ENCODE assay signal across 8 mouse cellular contexts in genomic region chr13:76098493-76099303, GRCm38 (mm10). TPM values are rescaled to one million over a fixed set of nuclear protein-coding genes. Genes with fewer than 3 reads are reported as not detected.
DNase-seq lines count a peak whose midpoint lies in the region; ATAC-seq and TF ChIP-seq lines count a peak whose summit lies in the region.

Gene Arsk (minus strand): TSS chr13:76098660.
Gene Ttc37 (plus strand): TSS chr13:76098734.

- peak within 1 kb of the TSS; percentile 75 for H3K4me3 ChIP-seq in heart, embryonic 12.5 days
- peak within 1 kb of the TSS; percentile 50 for H3K4me3 ChIP-seq in kidney, postnatal 0 days (replicated peaks; ENCODE audit: low read depth, low read length)
- H3K4me3 ChIP-seq in liver, embryonic 11.5 days (ENCODE audit: low read depth, low read length): peak within 1 kb of the TSS; percentile 75
- peak within 1 kb of the TSS; percentile 48 for H3K4me3 ChIP-seq in stomach, embryonic 14.5 days (ENCODE audit: low read depth, low read length)

- peak within 1 kb of the TSS; percentile 77 for H3K27ac ChIP-seq in heart, embryonic 12.5 days (ENCODE audit: poor library complexity, severe bottlenecking)
- peak within 1 kb of the TSS; percentile 86 for H3K27ac ChIP-seq in kidney, postnatal 0 days
- H3K27ac ChIP-seq in liver, embryonic 11.5 days (ENCODE audit: low read depth, low read length): peak within 1 kb of the TSS; percentile 71
- peak within 1 kb of the TSS; percentile 55; the same call in 1 of the 2 replicates for H3K27ac ChIP-seq in stomach, embryonic 14.5 days (ENCODE audit: low read length)

- TF ChIP-seq CTCF in kidney, postnatal 0 days (IDR thresholded peaks at IDR 0.05; ENCODE audit: low read depth): no peak

- peak within 1 kb of the TSS; percentile 79 for H3K4me2 ChIP-seq in heart, embryonic 12.5 days
- H3K4me2 ChIP-seq in kidney, postnatal 0 days (ENCODE audit: low read length): peak within 1 kb of the TSS; percentile 76
- H3K4me2 ChIP-seq in liver, embryonic 11.5 days: peak within 1 kb of the TSS; percentile 73
- peak within 1 kb of the TSS; percentile 49 for H3K4me2 ChIP-seq in stomach, embryonic 14.5 days (replicated peaks; ENCODE audit: low read depth, low read length)

- peak; percentile 94 for ATAC-seq in erythroid progenitor cell, adult 5-6 weeks (replicated peaks; ENCODE audit: low FRiP score, poor library complexity, severe bottlenecking)
- ATAC-seq in heart, embryonic 12.5 days (ENCODE audit: insufficient number of reproducible peaks, low FRiP score): peak; percentile 96
- peak; percentile 95 for ATAC-seq in kidney, postnatal 0 days (replicated peaks; ENCODE audit: low FRiP score, low read depth)
- peak; percentile 96 for ATAC-seq in liver, embryonic 11.5 days (replicated peaks; ENCODE audit: low FRiP score)
- ATAC-seq in stomach, embryonic 14.5 days (ENCODE audit: insufficient number of reproducible peaks, insufficient read depth, low FRiP score, low read depth): peak; percentile 95

- no peaks in the 10 kb centered on the region for H3K9me3 ChIP-seq in heart, embryonic 12.5 days (replicated peaks)
- H3K9me3 ChIP-seq in kidney, postnatal 0 days (replicated peaks; ENCODE audit: low read length): no peaks in the 10 kb centered on the region
- no peaks in the 10 kb centered on the region for H3K9me3 ChIP-seq in liver, embryonic 11.5 days (ENCODE audit: control insufficient read depth, low read length)
- H3K9me3 ChIP-seq in stomach, embryonic 14.5 days (ENCODE audit: control insufficient read depth, low read depth, low read length): no peaks in the 10 kb centered on the region

- H3K27me3 ChIP-seq in heart, embryonic 12.5 days (replicated peaks): no peaks in the 10 kb centered on the region
- no peaks in the 10 kb centered on the region for H3K27me3 ChIP-seq in kidney, postnatal 0 days (ENCODE audit: insufficient read depth, low read length)
- H3K27me3 ChIP-seq in liver, embryonic 11.5 days (replicated peaks; ENCODE audit: control insufficient read depth, insufficient read depth, low read length): no peaks in the 10 kb centered on the region
- no peaks in the 10 kb centered on the region for H3K27me3 ChIP-seq in stomach, embryonic 14.5 days (ENCODE audit: control insufficient read depth, insufficient read depth, low read length)

- peak; percentile 96 for DNase-seq in CD4-positive helper T cell, adult 2 months (ENCODE audit: low read depth, low spot score)
- peak; percentile 93 for DNase-seq in brain, embryonic 18.5 days (ENCODE audit: low read depth, low spot score)
- DNase-seq in kidney, postnatal 0 days (ENCODE audit: low spot score): peak; percentile 99
- peak; percentile 88 for DNase-seq in liver, embryonic 11.5 days (ENCODE audit: low spot score)
- peak; percentile 97 for DNase-seq in naive thymus-derived CD4-positive, alpha-beta T cell, adult 2 months (ENCODE audit: low read depth)

- H3K4me1 ChIP-seq in heart, embryonic 12.5 days (replicated peaks): peaks cover 3% of the 10 kb centered on the region; the same call in 1 of the 2 replicates
- no peaks in the 10 kb centered on the region for H3K4me1 ChIP-seq in kidney, postnatal 0 days (replicated peaks; ENCODE audit: insufficient read depth, low read length)
- H3K4me1 ChIP-seq in liver, embryonic 11.5 days (replicated peaks; ENCODE audit: control insufficient read depth, insufficient read depth, low read length): no peaks in the 10 kb centered on the region; the same call in 1 of the 2 replicates
- H3K4me1 ChIP-seq in stomach, embryonic 14.5 days (ENCODE audit: control insufficient read depth, insufficient read depth, low read length): 0 out of 2 replicates have a peak, but pooled peaks cover 3% of the 10 kb centered on the region

- under 1% methylated on average over 34 of the region's 34 CpGs for WGBS in heart, embryonic 12.5 days
- under 1% methylated on average over 34 of the region's 34 CpGs for WGBS in kidney, postnatal 0 days
- under 1% methylated on average over 34 of the region's 34 CpGs for WGBS in liver, embryonic 11.5 days
- WGBS in stomach, embryonic 14.5 days: under 1% methylated on average over 34 of the region's 34 CpGs

- peaks cover 7% of the 10 kb centered on the region; the same call in 1 of the 2 replicates for H3K36me3 ChIP-seq in heart, embryonic 12.5 days
- peaks cover 3% of the 10 kb centered on the region; the same call in 1 of the 2 replicates for H3K36me3 ChIP-seq in kidney, postnatal 0 days (ENCODE audit: insufficient read depth, low read length)
- H3K36me3 ChIP-seq in liver, embryonic 11.5 days (ENCODE audit: control insufficient read depth, insufficient read depth, low read length): no peaks in the 10 kb centered on the region
- H3K36me3 ChIP-seq in stomach, embryonic 14.5 days (ENCODE audit: control insufficient read depth, insufficient read depth, low read length): no peaks in the 10 kb centered on the region

- peak within 1 kb of the TSS; percentile 79 for H3K9ac ChIP-seq in heart, embryonic 12.5 days
- H3K9ac ChIP-seq in kidney, postnatal 0 days (ENCODE audit: low read depth, low read length): peak within 1 kb of the TSS; percentile 53
- H3K9ac ChIP-seq in liver, embryonic 11.5 days (ENCODE audit: low read depth, low read length): peak within 1 kb of the TSS; percentile 77
- peak within 1 kb of the TSS; percentile 57 for H3K9ac ChIP-seq in stomach, embryonic 14.5 days (replicated peaks; ENCODE audit: low read depth, low read length)

RNA-seq across cellular contexts. Expression of gene Arsk, which starts in this region (rescaled TPM):
- 0.84 and 1.1 TPM in 2 replicates for total RNA-seq in erythroid progenitor cell, adult 5-6 weeks (2015; ENCODE audit: low replicate concordance)
- total RNA-seq in erythroid progenitor cell, adult 5-6 weeks (2017; ENCODE audit: low replicate concordance): 1.5 and 1.8 TPM in 2 replicates
- polyA plus RNA-seq in heart, embryonic 12.5 days (2016; fragmentation: Nextera tagmentation; extraction: Ambion mirVana): 3.0 and 3.5 TPM in 2 replicates
- polyA plus RNA-seq in kidney, postnatal 0 days (2015; fragmentation: Nextera tagmentation; extraction: Ambion mirVana): 11.6 and 12.1 TPM in 2 replicates
- polyA plus RNA-seq in liver, embryonic 11.5 days (2014; fragmentation: Nextera tagmentation; extraction: Ambion mirVana): 5.0 and 5.1 TPM in 2 replicates
- polyA plus RNA-seq in stomach, embryonic 14.5 days (2014; fragmentation: Nextera tagmentation; extraction: Ambion mirVana): 11.2 and 12.8 TPM in 2 replicates

RNA-seq across cellular contexts. Expression of gene Ttc37, which starts in this region (rescaled TPM):
- 2.5 and 7.2 TPM in 2 replicates for total RNA-seq in erythroid progenitor cell, adult 5-6 weeks (2015; ENCODE audit: low replicate concordance)
- 4.5 and 9.4 TPM in 2 replicates for total RNA-seq in erythroid progenitor cell, adult 5-6 weeks (2017; ENCODE audit: low replicate concordance)
- polyA plus RNA-seq in heart, embryonic 12.5 days (2016; fragmentation: Nextera tagmentation; extraction: Ambion mirVana): 10.1 and 13.1 TPM in 2 replicates
- 9.2 and 9.4 TPM in 2 replicates for polyA plus RNA-seq in kidney, postnatal 0 days (2015; fragmentation: Nextera tagmentation; extraction: Ambion mirVana)
- polyA plus RNA-seq in liver, embryonic 11.5 days (2014; fragmentation: Nextera tagmentation; extraction: Ambion mirVana): 12.5 and 15.1 TPM in 2 replicates
- polyA plus RNA-seq in stomach, embryonic 14.5 days (2014; fragmentation: Nextera tagmentation; extraction: Ambion mirVana): 23.0 and 23.5 TPM in 2 replicates

Comparison
In these comparisons a context has a peak if more than half of its experiments do, and no peak if none do; other contexts are left out.
1. Peak in every context shown above with its lines: DNase-seq, ATAC-seq, H3K4me3 ChIP-seq and H3K27ac ChIP-seq.